Mouse (Mus musculus): Measurements from ENCODE around the gene Fggy.

- TF ChIP-seq ZC3H11A (IDR thresholded peaks at IDR 0.05; ENCODE audit: borderline replicate concordance, low read depth, low read length) (no peak), CHD2 (IDR thresholded peaks at IDR 0.05; ENCODE audit: low read depth, low read length) (no peak), ZNF384 (IDR thresholded peaks at IDR 0.05; ENCODE audit: low read depth, low read length) (no peak), MAFK (IDR thresholded peaks at IDR 0.05; ENCODE audit: insufficient read depth, low read depth, low read length) (no peak), HCFC1 (IDR thresholded peaks at IDR 0.05; ENCODE audit: borderline replicate concordance, insufficient read depth, low read length) (no peak)
Observed at GRCm38 (mm10) chr4:95611390-95611789, 54.1 kb downstream of the Fggy start.

Measured in ES-E14 (cell line).